Mouse (Mus musculus) gastrocnemius, adult 8-10 months (tissue): ENCODE data around the gene Calm1. TPM values are rescaled to one million over a fixed set of nuclear protein-coding genes. Genes with fewer than 3 reads are reported as not detected.
"Not testable (repeated sequence)": the region's sequence is repeated elsewhere in the genome, so short reads cannot be mapped to it uniquely, and the experiment has no call there.

Experiments used
- DNase-seq, 2 experiments: peaks; one replicate each; pipeline ENCODE4 v3.0.0; 2022; ENCODE audit warnings: low spot score in 2 of 2
- total RNA-seq, 4 experiments: library from RNA; stranded (reverse); gene quantifications; 2 replicates each; pipeline ENCODE4 v1.2.4; 2022

The Calm1 gene
- total RNA-seq, 4 experiments from 2014 or later, result 532 to 601 (median 581) TPM

- no peak for DNase-seq
Measured at GRCm38 (mm10) chr12:100194181-100194580, 5.1 kb upstream of the Calm1 start.

GRCm38 (mm10) chr12:100196786-100197185 lies 2.4 kb upstream of the Calm1 start:
- peak; percentile 29 to 68 for DNase-seq

GRCm38 (mm10) chr12:100199891-100200644 lies 833 bp downstream of the Calm1 start:
- DNase-seq, result peak; percentile 47 to 59

GRCm38 (mm10) chr12:100200645-100201362 lies 1.6 kb downstream of the Calm1 start:
- DNase-seq, result no peak

- DNase-seq, result no peak
Measured at GRCm38 (mm10) chr12:100201363-100201711, 2.1 kb downstream of the Calm1 start.

GRCm38 (mm10) chr12:100201838-100202237 lies 2.6 kb downstream of the Calm1 start:
- DNase-seq, result peak; percentile 90 to 93

GRCm38 (mm10) chr12:100203759-100204158 lies 4.5 kb downstream of the Calm1 start:
- no peak for DNase-seq

GRCm38 (mm10) chr12:100205156-100205555 lies 5.9 kb downstream of the Calm1 start:
- no peak for DNase-seq

GRCm38 (mm10) chr12:100206521-100206920 lies 7.3 kb downstream of the Calm1 start:
- DNase-seq, result no peak

- DNase-seq, result no peak
Measured at GRCm38 (mm10) chr12:100206926-100207325, 7.7 kb downstream of the Calm1 start.

- no peak for DNase-seq
Measured at GRCm38 (mm10) chr12:100209701-100210478, 10.7 kb downstream of the Calm1 start.

- DNase-seq, result no peak
Measured at GRCm38 (mm10) chr12:100210973-100211372, 11.7 kb downstream of the Calm1 start.

- DNase-seq, result no peak
Measured at GRCm38 (mm10) chr12:100211453-100212185, 12.4 kb downstream of the Calm1 start.

GRCm38 (mm10) chr12:100212397-100212796 lies 13.2 kb downstream of the Calm1 start:
- DNase-seq, result no peak

GRCm38 (mm10) chr12:100213162-100213561 lies 13.9 kb downstream of the Calm1 start:
- DNase-seq, result no peak

GRCm38 (mm10) chr12:100214156-100214555 lies 14.9 kb downstream of the Calm1 start:
- no peak for DNase-seq

GRCm38 (mm10) chr12:100214738-100215137 lies 15.5 kb downstream of the Calm1 start:
- no peak for DNase-seq

GRCm38 (mm10) chr12:100217087-100217486 lies 17.9 kb downstream of the Calm1 start:
- DNase-seq, result not testable (repeated sequence)

GRCm38 (mm10) chr12:100220012-100220411 lies 20.8 kb downstream of the Calm1 start:
- DNase-seq, result no peak

- no peak for DNase-seq
Measured at GRCm38 (mm10) chr12:100221608-100222321, 22.5 kb downstream of the Calm1 start.
